Mouse (Mus musculus) stomach, embryonic 14.5 days (tissue): ENCODE data around the gene Gm8298. TPM values are rescaled to one million over a fixed set of nuclear protein-coding genes. Genes with fewer than 3 reads are reported as not detected.

Experiments used
- polyA plus RNA-seq: library from polyadenylated mRNA; unstranded; fragments of >200 nt; fragmentation: Nextera tagmentation; extraction: Ambion mirVana; gene quantifications from 2 replicates; pipeline ENCODE4 v1.2.1, GENCODE M21; 2014

The Gm8298 gene
- polyA plus RNA-seq, 1 experiment from 2014 or later, result not detected

Other genes with a start within 250 kb of the Gm8298 start
- not detected in 2 replicates for gene Gm5538, start 131.3 kb upstream of the Gm8298 start, polyA plus RNA-seq
- not detected in 2 replicates for gene C130079G13Rik, start 64.2 kb downstream of the Gm8298 start, polyA plus RNA-seq
- not detected in 2 replicates for gene Aadacl2, start 145.7 kb downstream of the Gm8298 start, polyA plus RNA-seq
- 0.90 TPM in 1 of 2 replicates, not detected in the other for gene Aadac, start 164.7 kb downstream of the Gm8298 start, polyA plus RNA-seq
- 0.32 TPM in 1 of 2 replicates, not detected in the other for gene Sucnr1, start 220.8 kb downstream of the Gm8298 start, polyA plus RNA-seq